Mouse (Mus musculus): ENCODE measurements around the gene Ppp1r12a. TPM values are rescaled to one million over a fixed set of nuclear protein-coding genes. Genes with fewer than 3 reads are reported as not detected.

Gene Ppp1r12a
- total RNA-seq, 2 experiments from 2014 or later, result 81.6 to 148 TPM

GRCm38 (mm10) chr10:108156128-108156527, 5.9 kb upstream of the Ppp1r12a start:
- ATAC-seq (replicated peaks; ENCODE audit: poor library complexity, severe bottlenecking), result no peak

- ATAC-seq (replicated peaks; ENCODE audit: poor library complexity, severe bottlenecking), result no peak
Measured at GRCm38 (mm10) chr10:108159002-108159401, 3.0 kb upstream of the Ppp1r12a start.

DNA sequence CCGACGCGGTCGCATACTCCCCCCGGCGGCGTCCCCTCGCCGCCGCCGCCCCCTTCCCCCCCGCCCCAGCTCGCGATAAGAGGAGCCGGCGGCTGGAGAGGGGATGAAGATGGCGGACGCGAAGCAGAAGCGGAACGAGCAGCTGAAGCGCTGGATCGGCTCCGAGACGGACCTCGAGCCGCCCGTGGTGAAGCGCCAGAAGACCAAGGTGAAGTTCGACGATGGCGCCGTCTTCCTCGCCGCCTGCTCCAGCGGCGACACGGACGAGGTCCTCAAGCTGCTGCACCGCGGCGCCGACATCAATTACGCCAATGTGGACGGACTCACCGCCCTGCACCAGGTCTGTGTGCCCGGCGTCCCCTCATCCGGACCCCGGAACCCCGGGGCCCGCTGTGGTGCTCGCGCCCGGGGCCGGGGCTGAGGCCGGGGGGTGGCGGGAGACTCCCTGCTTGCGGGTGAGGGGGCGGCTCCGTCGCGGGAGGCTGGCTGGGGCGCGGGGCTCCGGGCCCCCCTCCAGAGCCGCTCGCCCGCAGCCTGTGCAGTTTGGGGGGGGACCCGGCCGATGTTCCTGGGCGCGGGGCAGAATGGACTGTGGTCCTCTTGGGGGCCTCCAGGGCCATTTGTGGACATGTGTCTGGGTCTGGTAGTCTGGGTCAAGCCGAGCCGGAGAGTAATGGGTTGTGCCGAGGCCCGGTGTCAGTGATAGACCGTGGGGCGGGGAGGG, 466 bp downstream of the Ppp1r12a start:
- peak; percentile 5 for ATAC-seq (replicated peaks; ENCODE audit: poor library complexity, severe bottlenecking)

- peak; percentile 44 for ATAC-seq (replicated peaks; ENCODE audit: poor library complexity, severe bottlenecking)
Measured at GRCm38 (mm10) chr10:108163021-108163410, 1.0 kb downstream of the Ppp1r12a start.

DNA sequence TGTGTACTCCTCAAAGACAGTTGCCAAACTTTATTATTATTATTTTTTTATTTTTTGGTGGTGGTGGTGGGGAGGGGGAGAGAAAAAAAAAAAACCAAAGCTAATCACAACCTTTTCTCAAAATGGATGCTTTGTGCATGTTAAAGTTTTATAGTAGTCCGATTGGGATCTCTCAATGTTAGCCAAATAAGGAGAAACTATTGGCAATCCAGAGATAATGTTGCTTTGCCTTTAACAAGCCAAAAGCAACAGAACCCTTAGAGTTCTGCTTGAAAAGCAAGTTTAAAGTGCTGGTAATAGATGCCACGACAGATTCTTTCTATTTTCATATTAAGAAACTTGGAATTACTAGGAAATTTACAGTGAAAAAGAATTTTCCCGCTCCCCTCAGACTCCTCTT, 1.5 kb downstream of the Ppp1r12a start:
- no peak for ATAC-seq (replicated peaks; ENCODE audit: poor library complexity, severe bottlenecking)

- ATAC-seq (replicated peaks; ENCODE audit: poor library complexity, severe bottlenecking), result peak; percentile 84
Measured at GRCm38 (mm10) chr10:108167823-108168222, 5.8 kb downstream of the Ppp1r12a start.

DNA sequence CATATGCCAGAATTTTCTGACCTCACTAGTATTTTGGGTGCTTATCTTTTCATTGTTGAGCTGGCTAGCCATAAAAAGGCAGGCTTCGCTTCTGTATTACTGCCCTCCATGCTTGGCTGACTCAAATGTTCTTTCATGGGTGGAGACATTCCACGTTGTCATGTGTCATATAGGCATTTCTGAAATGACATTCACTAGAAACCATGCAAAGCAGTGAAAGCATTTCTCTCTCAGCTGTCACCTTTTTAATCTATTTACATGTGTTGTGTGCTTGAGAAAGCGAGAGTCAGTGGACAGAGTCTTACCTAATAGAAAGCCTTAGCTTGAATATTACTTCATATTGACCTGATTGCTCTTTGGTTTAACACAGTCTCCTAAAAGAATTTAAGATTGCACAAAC, 8.8 kb downstream of the Ppp1r12a start:
- ATAC-seq (replicated peaks; ENCODE audit: poor library complexity, severe bottlenecking), result 0 out of 2 replicates have a peak, but pooled peaks have one; percentile 10

- ATAC-seq (replicated peaks; ENCODE audit: poor library complexity, severe bottlenecking), result no peak
Measured at GRCm38 (mm10) chr10:108171637-108172036, 9.6 kb downstream of the Ppp1r12a start.

DNA sequence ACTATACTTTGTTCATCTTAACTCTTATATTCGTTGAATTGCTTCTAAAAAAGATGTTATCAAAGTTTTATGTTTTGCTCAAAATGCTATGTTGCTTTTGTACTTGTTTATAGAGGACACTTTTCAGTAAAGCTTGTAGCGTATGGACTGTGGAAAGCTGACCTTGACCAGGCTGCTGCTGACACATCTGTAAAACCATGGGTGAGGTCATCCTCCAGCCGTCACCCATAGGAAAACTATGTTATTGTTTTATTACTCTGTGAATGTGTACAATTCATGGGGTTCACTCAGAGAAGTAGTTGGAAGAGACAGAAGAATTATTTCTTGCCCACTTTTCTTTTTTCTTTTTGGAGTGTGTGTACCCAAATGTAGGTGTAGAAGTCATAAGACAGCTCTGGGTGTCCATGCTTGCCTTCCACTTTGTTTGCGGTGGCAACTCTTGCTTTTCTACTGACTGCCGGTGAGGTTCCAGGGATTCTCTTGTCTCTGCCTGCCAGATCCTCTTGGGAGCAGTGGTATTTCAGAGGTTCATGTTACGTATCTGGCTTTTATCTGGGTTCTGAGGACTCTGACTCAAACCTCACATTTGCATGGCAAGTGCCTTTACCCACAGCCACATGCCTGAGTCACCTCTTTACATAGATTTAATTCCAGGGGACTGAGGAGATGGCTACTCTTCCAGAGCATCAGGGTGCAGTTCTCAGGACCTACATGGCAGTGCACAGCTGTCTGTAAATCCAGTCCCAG, 11.0 kb downstream of the Ppp1r12a start:
- ATAC-seq (replicated peaks; ENCODE audit: poor library complexity, severe bottlenecking), result no peak

- ATAC-seq (replicated peaks; ENCODE audit: poor library complexity, severe bottlenecking), result no peak
Measured at GRCm38 (mm10) chr10:108174107-108174506, 12.1 kb downstream of the Ppp1r12a start.

DNA sequence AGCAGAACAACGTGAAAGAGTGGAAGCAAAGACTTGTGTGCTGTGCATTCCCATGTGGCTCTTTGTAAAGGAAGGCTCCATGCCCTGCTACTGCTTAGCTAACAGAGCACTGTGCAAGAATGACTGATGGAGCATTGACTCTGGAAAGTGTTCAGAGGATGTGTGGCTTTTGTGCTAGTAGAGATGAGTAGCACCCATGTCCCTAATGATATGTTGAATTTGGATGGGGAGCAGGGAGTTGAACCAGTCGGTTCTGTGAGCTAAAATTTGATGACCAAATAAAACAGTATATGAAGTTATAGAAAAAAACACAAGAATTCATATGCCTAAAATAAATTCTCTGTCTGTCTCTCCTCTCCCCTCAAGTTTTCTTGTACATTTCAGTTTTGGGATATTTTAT, 13.9 kb downstream of the Ppp1r12a start:
- ATAC-seq (replicated peaks; ENCODE audit: poor library complexity, severe bottlenecking), result no peak

DNA sequence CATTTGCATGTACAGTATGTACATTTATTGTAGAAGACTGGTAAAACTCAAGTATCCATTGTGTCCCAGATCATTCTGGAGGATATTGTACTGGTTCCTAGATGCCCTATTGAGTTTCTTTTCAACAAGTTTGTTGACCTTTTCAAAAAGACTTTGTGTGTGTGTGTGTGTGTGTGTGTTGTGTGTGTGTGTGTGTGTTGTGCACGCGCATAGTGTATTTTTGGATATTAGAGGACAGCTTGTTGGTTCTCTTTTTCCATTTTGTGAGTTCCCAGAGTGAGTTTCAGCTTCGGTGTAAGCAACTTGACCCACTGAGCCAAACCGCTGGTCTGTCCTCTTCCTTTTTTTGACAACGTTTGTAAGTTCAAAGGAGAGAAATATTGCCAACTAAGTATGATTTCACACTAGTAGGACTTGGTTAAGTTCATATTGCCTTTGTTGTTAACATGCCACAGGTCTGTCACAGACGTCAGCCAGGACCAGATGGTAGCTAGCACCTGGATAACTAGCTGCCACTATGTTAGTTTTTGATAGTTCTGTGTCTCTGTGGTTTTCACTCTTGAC, 16.4 kb downstream of the Ppp1r12a start:
- peak; percentile 75 for ATAC-seq (replicated peaks; ENCODE audit: poor library complexity, severe bottlenecking)

GRCm38 (mm10) chr10:108179404-108179803, 17.4 kb downstream of the Ppp1r12a start:
- peak; percentile 47 for ATAC-seq (replicated peaks; ENCODE audit: poor library complexity, severe bottlenecking)

DNA sequence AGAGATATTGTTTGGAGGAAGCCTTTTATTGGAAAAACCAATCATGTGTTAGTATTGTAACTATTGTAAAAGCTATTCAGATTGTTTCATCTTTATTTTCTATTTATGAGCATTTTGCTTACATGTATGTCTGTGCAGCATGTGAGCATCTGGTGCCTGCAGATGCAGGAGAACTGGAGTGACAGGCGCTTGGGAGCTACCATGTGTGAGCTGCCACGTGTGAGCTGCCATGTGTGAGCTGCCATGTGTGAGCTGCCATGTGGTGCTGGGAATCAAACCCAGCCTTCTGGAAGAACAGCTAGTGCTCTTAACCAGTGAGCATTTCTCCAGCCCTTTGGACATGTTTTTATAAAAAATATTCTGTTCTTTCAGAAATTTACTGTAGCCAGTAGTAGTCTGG, 18.3 kb downstream of the Ppp1r12a start:
- ATAC-seq (replicated peaks; ENCODE audit: poor library complexity, severe bottlenecking), result no peak

GRCm38 (mm10) chr10:108181893-108182292, 19.9 kb downstream of the Ppp1r12a start:
- no peak for ATAC-seq (replicated peaks; ENCODE audit: poor library complexity, severe bottlenecking)

DNA sequence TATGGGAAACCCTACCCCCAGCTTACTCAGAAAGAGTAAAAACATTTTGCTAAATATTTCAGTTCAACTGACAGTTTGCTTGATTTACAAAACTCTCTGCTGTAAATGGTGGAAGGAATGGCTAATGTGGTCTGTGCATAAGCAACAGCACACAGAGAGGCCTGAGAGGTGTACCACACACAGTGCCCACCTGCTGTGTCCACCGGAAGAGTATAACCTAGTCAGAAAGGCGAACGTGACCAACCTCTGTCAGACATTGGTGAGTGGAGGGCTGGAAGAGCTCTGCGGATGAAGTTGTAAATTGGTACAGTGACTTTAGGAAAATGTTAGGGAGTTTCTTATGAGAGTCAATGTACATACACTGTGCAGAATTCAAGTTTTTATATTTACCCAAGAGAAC, 20.4 kb downstream of the Ppp1r12a start:
- ATAC-seq (replicated peaks; ENCODE audit: poor library complexity, severe bottlenecking), result no peak

DNA sequence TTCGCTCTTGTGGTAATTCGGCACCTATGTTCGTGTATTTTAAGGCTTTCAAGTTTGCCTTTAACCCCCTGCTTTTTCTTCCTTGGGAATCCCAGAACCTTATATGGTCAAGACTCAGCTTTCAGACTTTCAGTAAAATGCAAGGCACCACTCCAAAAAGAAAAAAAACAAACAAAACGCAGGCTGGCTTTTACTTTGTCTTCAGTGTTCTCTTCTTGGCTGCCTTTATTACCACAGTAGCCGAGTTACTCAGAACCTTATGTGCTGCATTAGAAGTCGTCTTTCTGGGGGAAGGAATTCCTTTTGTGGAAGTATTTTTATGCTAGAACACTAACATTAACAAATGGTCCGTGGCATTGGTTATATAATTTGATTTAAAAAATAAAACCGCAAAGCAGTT, 22.8 kb downstream of the Ppp1r12a start:
- ATAC-seq (replicated peaks; ENCODE audit: poor library complexity, severe bottlenecking), result no peak

- ATAC-seq (replicated peaks; ENCODE audit: poor library complexity, severe bottlenecking), result peak; percentile 88
Measured at GRCm38 (mm10) chr10:108185265-108185664, 23.3 kb downstream of the Ppp1r12a start.

GRCm38 (mm10) chr10:108189303-108189702, 27.3 kb downstream of the Ppp1r12a start:
- no peak for ATAC-seq (replicated peaks; ENCODE audit: poor library complexity, severe bottlenecking)

DNA sequence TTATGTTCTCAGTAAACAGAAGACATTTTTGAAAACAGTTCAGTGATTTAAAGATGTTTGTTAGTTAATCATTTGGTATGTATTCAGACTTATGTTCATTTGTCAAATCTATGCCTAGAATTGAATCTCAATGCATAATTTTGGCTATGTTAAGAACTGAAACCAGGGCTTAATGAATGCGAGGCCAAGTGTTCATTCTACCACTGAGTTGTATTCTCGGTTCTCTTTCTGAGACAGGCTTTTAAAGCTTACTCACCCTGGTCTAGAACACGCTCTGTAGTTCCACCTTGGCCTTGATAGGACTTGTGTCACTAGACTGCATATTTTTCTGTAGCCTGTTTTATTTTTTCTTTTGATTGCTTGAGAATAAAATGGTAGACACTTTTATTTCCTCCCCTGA, 28.0 kb downstream of the Ppp1r12a start:
- ATAC-seq (replicated peaks; ENCODE audit: poor library complexity, severe bottlenecking), result peak; percentile 31

DNA sequence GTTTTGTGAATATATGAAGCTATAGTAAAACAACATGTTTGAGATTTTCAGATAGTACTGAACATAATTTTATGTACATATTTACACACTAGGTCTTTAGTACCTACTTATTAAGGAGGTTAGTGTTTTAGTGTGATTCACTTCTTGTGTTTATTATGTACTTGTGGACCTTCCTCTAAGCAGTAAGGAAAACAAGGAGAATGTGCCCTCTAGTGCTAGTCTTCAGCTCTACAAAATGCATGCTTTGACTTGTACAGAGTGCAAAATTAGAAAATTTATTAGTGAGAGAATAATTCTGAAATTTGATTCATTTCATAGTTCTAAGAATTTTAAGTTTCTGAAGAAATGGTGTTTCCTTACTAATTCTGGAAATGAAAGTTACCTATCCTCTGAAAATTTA, 28.6 kb downstream of the Ppp1r12a start:
- ATAC-seq (replicated peaks; ENCODE audit: poor library complexity, severe bottlenecking), result no peak

Measured in granulocyte monocyte progenitor cell, adult 5-6 weeks (primary cell).